Mouse (Mus musculus) layer of hippocampus, adult 9-10 months (tissue): ENCODE results near the gene Ube2d2b.

Source experiments
- DNase-seq: peaks from one replicate; pipeline ENCODE4 v3.0.0; 2022; ENCODE audit warnings: low spot score

Gene Ube2d2b

DNA sequence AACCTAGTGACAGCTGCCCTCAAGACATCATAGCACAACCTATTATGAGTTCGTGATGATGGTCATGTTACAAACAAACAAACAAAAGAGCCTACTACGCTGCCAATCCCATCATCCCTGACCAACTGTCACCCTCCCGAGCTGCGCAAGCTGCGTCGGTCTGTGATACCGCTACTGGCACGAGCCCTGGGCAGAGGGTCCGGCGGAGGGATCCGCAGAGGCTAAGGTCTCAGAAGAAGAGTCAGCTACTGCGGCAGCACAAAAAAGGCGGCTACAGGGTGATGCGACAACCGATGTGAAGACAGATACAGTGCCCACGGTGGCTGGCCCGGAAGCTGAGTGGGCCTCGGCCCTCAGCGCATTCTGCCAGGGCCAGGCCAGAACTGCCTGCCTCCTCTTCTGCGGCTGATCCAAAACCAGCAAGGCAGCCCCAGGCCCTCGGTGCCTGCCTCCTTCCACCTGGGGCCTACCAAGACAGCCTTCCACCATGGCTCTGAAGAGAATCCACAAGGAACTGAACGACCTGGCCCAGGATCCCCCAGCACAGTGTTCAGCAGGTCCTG lies at the start of gene Ube2d2b:
Ube2d2b (plus strand) TSS at position 102 of the 563 bp plus-strand sequence.
- DNase-seq, result no peak

DNA sequence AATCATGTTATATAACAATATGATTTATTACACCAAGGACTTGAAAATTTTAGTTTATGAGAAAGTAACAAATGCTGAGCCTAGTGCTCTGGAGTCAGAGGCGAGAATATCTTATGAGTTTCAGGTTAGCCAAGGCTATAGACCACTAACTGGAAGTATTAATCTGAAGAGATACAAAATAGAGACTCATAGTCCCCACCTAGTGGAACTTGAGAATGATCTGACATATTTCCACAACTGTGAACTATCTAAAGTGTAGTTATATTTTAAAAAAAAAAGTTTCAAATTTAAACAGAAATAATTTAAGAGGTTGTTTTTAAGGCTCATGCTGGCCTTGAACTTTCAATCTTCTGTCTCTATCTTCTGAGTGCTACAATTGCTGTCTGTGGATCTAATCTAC lies 47.5 kb upstream of the Ube2d2b start:
- no peak for DNase-seq

GRCm38 (mm10) chr5:107787682-107788443 lies 42.0 kb upstream of the Ube2d2b start:
- DNase-seq, result no peak

GRCm38 (mm10) chr5:107789492-107789891 lies 40.4 kb upstream of the Ube2d2b start:
- DNase-seq, result no peak

- no peak for DNase-seq
Measured at GRCm38 (mm10) chr5:107791966-107792365, 37.9 kb upstream of the Ube2d2b start.

DNA sequence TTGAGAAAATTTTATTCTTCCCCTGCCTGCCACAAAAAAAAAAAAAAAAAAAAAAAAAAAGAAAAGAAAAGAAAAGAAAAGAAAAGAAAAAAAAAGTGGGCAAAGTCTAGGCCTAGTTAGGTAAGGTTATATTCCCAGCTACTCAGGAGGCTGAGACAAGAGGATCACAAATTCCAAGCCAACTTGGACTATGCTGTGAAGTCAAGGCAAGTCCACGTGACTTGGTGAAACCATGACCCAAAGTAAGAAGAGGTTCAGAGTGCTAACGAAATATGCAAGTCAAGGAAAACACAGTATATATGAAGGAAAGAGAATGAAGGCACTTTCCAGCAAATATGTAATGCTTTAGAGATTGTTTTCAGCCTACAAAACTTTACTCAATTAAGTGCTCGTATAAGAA lies 37.4 kb upstream of the Ube2d2b start:
- DNase-seq, result no peak

DNA sequence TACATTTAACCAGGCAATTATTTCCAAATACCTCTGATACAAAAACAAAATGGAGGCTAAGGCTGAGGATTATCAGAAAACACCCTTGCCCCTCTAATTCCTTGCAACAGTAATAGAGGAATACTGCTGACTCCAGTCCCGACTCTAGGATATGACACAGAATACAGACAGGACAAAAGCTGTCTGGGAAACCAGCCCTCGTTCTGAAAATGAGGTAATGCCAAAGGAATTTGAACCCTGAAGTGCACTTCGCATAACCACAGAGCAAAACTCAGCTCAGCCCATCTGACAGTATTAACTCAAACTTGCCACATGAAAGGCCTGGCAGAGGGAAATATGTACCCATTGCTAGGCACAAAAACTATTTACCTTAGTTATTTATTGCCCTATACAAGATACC lies 36.6 kb upstream of the Ube2d2b start:
- no peak for DNase-seq

GRCm38 (mm10) chr5:107793927-107794326 lies 36.0 kb upstream of the Ube2d2b start:
- no peak for DNase-seq

DNA sequence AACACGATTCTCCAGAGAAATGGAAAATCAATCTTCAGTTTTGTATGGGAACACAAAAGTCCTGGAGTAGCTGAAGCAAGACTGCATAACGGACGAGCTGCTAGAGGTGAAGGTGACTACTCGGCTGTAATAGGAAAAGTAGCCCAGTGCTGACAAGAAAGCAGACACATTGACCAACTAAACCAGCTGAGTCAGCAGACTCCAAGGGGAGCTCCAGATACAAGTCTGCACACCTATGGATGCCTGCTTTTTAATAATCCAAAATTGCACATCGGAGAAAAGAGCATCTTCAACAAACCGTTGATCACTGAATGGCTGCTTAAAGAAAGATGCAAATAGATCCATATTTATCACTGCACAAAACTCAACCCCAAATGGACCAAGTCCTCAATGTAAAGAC lies 31.6 kb upstream of the Ube2d2b start:
- DNase-seq, result no peak

- DNase-seq, result no peak
Measured at GRCm38 (mm10) chr5:107801234-107801633, 28.7 kb upstream of the Ube2d2b start.

DNA sequence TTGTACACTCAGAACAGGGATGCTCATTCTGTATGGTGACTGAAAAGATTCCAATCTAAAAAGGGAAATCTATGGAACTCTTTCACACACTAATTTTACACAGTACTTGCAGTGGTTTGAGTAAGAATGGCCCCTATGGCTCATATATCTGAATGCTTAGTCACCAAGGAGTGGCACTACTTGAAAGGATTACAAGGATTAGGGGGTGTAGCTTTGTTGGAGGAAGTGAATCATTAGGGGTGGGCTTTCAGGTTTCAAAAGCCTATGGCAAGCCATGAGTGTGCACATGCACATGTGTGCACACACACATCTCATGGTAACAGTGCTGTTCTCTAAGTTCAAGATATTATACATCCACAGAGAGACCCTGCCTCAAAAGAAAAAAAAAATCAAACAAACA lies 27.3 kb upstream of the Ube2d2b start:
- DNase-seq, result no peak

GRCm38 (mm10) chr5:107807496-107807895 lies 22.4 kb upstream of the Ube2d2b start:
- DNase-seq, result no peak

- no peak for DNase-seq
Measured at GRCm38 (mm10) chr5:107814651-107815050, 15.2 kb upstream of the Ube2d2b start.

DNA sequence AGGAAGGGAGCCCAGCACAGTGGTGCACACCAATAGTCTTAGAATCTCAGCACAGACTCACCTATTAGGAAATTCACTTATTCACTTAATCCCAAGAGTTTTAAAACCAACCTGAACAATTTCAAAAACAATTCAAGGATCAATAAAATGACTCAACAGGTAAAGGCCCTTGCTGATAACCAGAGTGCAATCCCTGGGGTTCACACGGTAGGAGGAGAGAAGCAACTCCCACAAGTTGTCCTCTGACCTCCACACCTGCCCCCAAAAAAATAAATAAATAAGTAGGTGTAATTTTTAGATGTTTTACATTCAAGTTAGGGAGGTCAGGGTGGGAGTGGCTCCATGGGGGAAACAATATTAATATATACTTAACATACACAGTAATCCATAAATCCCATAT lies 7.4 kb upstream of the Ube2d2b start:
- no peak for DNase-seq

DNA sequence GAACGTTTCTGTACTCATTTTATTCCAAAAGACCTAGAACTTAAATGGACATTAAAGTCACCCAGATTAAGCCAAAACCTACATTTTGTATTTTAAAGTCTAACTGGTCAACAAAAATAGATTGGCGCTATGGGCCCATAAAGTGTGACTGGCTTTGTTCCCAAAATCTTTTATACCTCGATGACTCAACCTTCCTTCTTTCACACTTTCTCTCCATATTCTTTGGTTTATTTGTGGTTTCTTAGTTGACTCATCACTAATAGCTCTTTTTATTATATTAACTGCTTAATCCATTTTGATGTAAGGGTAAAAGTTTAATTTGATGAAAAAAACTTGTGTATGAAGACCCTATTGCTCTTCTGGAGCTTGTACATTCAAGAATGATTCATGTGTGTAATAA lies 1.5 kb downstream of the Ube2d2b start:
- DNase-seq, result no peak

DNA sequence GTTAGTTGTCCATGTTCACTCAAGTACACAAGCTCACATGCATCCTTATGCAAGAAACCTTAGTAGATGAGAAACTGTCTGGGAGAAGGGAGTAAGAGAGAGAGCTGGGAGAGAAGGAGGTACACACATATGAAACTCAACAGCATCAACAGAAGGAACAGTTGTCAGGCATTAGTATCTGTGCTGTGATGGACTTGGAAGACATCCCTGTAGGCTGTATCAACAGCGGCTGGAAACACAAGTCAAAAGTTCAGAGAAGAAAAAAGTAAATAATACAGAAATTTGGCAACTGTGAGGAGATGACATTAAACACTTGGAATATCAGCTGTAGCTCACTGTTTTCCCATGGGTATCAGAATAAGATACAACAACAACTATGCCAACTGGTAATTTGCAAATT lies 4.4 kb downstream of the Ube2d2b start:
- DNase-seq, result no peak

DNA sequence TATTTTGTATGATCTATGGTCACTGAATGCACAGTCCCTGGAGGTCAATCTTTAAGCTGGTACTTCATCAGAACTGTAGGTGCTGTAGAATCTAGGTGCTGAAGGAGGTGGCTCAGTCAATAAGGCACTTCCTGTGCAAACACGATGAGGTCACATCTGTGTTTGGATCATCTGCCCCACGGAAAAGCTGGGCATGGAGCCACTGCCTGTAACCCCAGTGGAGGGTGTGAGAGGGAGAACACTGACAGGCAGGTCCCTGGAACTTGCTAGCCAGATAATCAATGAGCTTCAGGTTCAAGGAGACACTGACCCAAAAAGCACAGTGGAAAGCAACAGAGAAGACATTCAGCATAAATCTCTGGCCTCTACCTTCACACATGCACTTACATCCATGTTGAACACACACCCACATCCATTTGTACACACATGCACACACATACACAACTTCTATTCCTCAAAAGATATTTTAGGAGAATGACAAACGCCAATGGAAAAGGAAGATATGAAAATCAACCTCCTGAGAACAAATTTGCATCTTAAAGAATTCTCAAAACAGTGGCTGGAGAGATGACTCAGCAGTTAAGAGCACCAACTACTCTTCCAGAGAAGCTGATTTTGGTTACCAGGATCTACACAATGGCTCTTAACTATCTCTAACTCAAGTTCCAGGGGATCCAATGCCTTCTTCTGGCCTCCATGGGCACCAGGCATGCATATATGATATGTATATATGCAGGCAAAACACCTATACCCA lies 9.2 kb downstream of the Ube2d2b start:
- no peak for DNase-seq

- no peak for DNase-seq
Measured at GRCm38 (mm10) chr5:107840549-107841238, 10.8 kb downstream of the Ube2d2b start.

GRCm38 (mm10) chr5:107847349-107847748 lies 17.4 kb downstream of the Ube2d2b start:
- no peak for DNase-seq

DNA sequence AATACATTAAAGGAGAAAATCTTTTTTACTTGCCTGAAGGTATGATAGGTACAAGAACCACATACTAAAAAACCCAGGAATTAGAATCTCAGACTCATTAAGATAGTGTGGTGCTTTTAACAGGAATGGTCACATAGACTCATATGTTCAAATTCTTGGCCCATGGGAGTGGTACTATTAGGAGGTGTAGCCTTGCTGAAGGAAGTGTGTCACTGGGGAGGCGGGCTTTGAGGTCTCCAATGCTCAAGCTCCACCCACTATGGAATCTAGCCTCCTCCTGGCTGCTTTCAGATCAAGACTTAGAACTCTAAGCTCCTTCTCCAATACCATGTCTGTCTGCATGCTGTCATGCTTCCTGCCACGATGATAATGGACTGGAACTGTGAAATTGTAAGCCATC lies 17.9 kb downstream of the Ube2d2b start:
- no peak for DNase-seq

DNA sequence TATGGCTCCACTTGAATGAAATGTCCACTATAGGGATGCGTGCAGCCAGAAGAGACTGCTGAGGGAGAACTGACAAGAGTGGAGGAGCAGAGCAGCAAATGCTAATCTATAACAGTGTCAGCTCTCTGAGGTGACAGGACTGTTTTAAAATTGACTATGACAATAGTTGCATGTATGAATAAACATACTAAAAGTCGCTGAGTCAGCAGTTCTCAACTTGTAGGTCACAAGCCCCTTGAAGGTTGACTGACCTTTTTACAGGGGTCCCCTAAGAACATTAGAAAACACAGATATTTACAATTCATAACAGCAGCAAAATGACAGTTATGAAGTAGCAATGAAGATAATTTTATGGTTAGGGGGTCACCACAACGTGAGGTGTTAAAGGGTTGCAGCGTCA lies 19.1 kb downstream of the Ube2d2b start:
- no peak for DNase-seq

GRCm38 (mm10) chr5:107853807-107854206 lies 23.9 kb downstream of the Ube2d2b start:
- DNase-seq, result no peak

DNA sequence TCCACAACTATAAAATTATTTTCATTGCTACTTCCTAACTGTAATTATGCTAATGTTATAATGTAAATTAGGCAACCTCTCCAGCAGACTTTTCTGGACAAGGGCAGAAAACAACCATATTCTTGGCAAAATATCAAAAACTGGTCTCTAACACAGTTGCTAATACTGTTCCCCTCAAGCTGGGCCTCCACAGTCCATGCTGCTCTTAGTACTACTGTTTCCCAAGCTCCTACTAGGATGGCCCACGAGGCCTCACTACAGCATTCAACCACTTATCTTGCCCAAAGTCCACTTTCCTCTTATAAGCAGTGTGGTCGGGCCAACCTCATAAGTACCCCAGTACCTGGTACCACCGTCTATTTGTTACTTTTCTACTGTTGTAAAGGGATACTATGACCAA lies 24.7 kb downstream of the Ube2d2b start:
- no peak for DNase-seq
